Mouse (Mus musculus): ENCODE measurements at regions not wholly inside any gene's neighbourhood (a gene's known extent, or its start where the extent isn't known, plus 50 kb on each side); places are given as distances from the start of the nearest gene placed in this dataset.

DNA sequence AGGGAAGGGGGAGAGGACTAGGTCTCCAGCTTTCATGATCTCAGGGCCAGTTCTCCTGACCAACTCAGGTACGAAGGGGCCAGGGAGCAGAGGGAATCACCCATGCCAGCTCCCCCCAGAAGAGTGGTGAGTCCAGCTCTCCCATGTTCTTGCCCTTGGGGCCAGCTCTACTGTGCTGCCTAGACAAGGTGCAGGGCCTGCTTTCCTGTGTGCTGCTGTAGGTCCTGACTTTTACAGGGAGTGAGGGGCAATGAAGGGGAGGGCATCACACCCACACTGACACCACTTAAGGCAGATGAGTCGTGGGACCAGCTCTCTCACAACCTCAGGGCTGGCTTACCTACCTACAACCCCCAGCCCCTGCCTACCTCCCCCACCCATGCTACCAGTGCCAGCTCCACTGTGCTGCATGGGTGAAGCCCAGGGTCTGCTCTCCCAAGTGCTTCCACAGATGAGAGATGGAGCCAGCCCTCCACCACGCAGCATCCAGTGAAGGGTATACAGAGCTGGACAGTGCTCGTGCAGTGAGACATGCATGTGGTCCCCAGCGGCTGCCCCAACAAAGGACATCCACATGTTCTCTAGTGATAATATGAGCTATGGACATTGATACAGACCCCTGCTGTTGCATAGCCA lies 210.1 kb upstream of the Map3k7 start:
- TF ChIP-seq CTCF (IDR thresholded peaks at IDR 0.05; ENCODE audit: low read depth) = no peak
- no peak for TF ChIP-seq EP300 (IDR thresholded peaks at IDR 0.05; ENCODE audit: low read depth)

Data from liver, postnatal 0 days (tissue).